Mouse (Mus musculus): ENCODE measurements around the gene Med13.

DNA sequence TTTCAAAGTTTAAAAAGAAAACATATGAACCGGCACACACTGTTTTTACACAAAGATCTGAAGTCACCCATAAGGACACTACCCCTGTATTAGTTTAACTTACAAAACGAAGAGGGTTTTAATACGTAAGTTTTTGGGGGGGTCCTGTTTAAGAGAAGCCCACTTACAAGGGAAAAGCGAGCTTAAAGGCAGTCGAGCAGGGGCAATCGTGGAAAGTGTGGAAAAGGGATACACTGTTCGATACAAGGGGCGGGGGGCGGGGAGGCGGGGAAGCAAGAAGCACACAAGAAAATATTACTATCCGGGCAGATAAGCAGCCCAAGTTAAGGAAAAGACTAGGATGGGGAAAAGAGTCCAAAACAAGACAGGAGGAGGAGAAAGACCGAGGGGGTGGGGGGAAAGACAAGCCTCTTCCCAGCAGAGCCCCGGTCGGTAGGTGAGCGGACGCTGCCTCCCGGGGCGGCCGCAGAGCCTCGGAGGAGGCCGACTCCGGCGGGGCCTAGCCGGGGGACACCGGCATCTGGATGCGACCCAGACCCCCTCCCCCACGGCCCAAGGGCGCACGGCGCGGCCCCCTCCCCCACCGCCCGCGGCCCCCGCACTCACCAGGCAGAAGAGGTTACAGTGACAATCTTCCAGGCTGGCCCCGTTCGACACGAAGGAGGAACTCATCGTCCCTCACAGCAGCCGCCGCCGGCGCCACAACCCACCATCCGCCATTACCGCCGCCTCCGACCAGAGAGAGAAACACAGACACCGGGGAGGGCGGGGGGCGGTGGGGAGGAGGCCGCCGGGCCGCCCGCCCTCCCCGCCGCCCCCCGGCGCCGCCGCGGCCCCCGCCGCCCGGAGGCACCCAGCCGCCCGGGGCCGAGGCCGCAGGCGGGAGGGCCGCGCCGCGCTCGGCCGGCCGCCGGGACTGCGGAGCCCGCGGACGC is at the start of gene Med13:
- no peak for TF ChIP-seq CTCF (IDR thresholded peaks at IDR 0.05; ENCODE audit: control insufficient read depth, insufficient read depth, insufficient replicate concordance, low read depth, low read length)
- TF ChIP-seq POLR2A (IDR thresholded peaks at IDR 0.05; ENCODE audit: control insufficient read depth, low read depth, low read length): no peak; the same call in 1 of the 2 replicates
